Mouse (Mus musculus): ENCODE results near the gene Rsph6a. TPM values are rescaled to one million over a fixed set of nuclear protein-coding genes. Genes with fewer than 3 reads are reported as not detected.
A peak's percentile ranks its signal among the peaks of the same experiment; 100 is the strongest.
"Not testable (repeated sequence)": the region's sequence is repeated elsewhere in the genome, so short reads cannot be mapped to it uniquely, and the experiment has no call there.

The Rsph6a gene
- total RNA-seq, 2 experiments from 2014 or later, result 0.14 to 0.30 TPM

GRCm38 (mm10) chr7:19031641-19032040 is 22.8 kb upstream of the Rsph6a start:
- no peak for DNase-seq (ENCODE audit: low spot score in 2 of 2)
- intact Hi-C loops (cut with DNase I), result no loop called here

DNA sequence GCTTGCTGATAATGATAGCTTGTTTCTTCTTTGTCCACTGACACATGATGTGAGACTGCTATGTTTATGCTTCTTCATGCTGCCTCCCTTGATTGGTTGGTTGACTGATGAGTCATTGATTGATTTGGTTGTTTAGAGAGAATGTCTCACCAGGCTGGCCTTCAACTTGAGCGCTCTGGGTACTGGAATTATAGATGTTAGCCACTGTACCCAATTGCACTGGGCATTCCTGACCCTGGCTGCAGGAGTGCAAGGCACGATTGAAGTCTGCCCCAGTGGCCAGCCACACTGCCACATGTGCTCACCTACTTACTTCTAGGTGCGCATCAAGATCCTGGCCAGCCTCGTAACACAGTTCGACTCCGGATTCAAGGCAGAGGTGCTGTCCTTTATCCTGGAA is 9.9 kb upstream of the Rsph6a start:
- intact Hi-C loops (cut with DNase I), result no loop called here
- DNase-seq (ENCODE audit: low spot score in 2 of 2), result no peak

DNA sequence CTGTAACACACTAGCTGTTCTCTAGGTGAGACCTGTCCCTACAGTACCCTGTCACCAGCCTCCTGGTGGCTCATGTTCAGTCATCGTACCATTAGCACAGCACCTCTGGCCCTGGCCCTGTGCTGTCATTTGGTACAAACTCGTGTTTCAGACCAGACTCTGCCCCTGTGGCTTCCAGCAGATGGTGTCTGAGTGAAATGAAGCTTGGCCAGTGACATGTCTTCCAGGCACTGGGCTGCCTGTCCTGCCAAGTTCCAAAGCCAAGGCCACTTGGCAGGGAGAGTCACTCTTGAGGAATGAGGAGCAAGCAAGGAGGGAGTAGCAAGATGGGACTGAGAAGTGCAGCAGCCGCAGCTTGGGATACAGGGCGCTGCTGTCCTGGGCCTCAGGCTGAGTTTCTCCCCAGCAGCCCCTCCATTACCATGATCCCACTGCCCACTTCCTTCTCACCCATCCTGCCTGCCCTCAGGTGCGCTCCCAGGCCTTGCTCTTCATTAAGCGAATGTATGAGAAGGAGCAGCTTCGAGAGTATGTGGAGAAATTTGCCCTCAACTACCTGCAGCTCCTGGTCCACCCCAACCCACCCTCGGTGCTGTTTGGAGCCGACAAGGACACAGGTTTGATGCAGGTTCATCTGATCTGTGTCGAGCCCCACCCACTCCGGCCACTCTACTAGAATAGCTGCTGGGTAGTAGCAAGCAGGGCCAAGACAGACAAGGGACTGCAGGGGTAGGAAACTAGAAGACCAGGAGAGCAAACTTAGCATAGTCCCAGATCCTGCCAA is 8.0 kb upstream of the Rsph6a start:
- intact Hi-C loops (cut with DNase I), result no loop called here
- DNase-seq (ENCODE audit: low spot score in 2 of 2), result no peak

DNA sequence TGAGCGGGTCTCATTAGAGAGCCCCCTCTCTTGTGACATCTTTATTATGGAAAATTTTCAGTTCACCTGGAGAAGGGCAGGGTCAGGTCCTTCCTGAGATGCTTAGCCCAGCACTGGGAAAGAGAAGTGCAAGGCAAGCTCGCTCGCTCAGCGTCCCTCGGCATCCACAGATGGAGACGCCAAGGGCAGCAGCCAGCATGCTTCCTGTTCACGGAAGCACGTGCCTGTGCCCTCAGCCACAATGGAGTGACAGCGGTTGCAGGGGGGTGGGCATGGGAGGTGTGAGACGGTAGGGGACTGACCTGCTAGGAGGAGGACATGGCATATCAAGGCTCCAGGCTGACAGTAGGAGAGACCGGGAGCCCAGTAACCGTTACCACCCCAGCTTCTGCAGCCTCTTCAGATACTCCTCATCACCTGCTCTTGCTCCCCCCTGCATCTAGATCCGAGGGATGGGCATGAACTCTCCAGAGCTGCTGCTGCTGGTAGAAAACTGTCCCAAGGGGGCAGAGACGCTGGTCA is 6.4 kb upstream of the Rsph6a start:
- DNase-seq (ENCODE audit: low spot score in 2 of 2), result no peak
- intact Hi-C loops (cut with DNase I), result no loop called here

DNA sequence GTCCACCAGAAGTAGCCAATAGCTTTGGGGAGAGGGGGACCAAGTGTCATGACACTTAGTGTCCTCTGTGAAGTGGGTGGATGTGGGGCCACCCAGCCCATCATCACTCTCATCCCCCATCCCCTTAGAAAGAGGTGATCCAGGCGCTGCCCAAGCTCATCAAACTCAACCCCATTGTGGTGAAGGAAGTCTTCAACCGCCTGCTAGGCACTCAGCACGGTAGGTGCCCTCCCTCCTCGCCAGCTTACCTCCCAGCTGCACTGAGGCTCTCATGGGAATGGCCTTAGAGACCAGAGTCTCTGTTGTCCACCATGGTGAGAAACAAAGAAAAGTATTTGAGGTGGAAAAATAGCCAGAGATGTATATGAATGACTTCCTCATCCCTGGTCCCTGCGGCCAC is 5.2 kb upstream of the Rsph6a start:
- intact Hi-C loops (cut with DNase I), result no loop called here
- no peak for DNase-seq (ENCODE audit: low spot score in 2 of 2)

DNA sequence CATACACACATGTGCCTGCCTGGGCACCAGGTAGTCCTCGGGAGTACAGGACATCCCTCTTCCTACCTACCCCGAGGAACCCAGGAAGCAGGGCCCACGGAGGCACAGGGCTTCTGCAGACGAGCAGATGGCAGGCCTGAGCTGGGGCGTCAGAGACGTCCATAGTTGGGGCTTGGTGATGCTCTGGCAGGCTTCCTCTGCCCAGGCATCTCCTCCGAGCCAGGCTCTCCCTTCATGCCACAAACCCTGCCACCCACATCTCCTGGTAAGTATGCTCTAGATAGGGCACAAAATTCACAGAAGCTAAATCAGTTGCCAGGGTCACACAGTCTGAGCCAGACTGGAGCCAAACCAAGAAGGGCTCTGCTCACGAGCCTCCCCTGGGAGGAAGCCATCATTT is 4.3 kb upstream of the Rsph6a start:
- intact Hi-C loops (cut with DNase I), result no loop called here
- DNase-seq (ENCODE audit: low spot score in 2 of 2), result peak in 1 of 2 experiments; percentile 68

- no peak for DNase-seq (ENCODE audit: low spot score in 2 of 2)
- intact Hi-C loops (cut with DNase I), result no loop called here
Observed at GRCm38 (mm10) chr7:19051161-19051560, 3.3 kb upstream of the Rsph6a start.

- intact Hi-C loops (cut with DNase I), result no loop called here
- DNase-seq (ENCODE audit: low spot score in 2 of 2), result peak; percentile 64 to 84
Observed at GRCm38 (mm10) chr7:19052345-19053135, 1.9 kb upstream of the Rsph6a start.

DNA sequence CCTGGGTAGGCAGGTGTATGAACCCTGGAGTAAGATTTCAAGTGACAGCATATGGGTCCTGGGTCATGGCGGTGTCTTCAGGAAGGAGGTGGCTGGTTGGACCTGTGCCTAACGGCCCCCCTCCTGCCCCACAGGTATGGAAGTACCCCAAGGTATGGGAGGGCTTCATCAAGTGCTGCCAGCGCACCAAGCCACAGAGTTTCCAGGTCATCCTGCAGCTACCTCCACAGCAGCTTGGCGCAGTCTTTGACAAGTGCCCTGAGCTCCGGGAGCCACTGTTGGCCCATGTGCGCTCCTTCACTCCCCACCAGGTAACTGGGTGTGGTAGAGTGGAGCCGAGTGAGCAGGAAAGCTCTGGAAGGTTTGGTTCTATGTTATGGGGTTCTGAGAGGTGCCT is 1.4 kb upstream of the Rsph6a start:
- DNase-seq (ENCODE audit: low spot score in 2 of 2), result no peak
- intact Hi-C loops (cut with DNase I), result no loop called here

GRCm38 (mm10) chr7:19054777-19055076 is 237 bp downstream of the Rsph6a start:
- no peak for DNase-seq (ENCODE audit: low spot score in 2 of 2)
- intact Hi-C loops (cut with DNase I), result no loop called here

- intact Hi-C loops (cut with DNase I), result no loop called here
- DNase-seq (ENCODE audit: low spot score in 2 of 2), result no peak
Observed at GRCm38 (mm10) chr7:19055108-19055507, 618 bp downstream of the Rsph6a start.

DNA sequence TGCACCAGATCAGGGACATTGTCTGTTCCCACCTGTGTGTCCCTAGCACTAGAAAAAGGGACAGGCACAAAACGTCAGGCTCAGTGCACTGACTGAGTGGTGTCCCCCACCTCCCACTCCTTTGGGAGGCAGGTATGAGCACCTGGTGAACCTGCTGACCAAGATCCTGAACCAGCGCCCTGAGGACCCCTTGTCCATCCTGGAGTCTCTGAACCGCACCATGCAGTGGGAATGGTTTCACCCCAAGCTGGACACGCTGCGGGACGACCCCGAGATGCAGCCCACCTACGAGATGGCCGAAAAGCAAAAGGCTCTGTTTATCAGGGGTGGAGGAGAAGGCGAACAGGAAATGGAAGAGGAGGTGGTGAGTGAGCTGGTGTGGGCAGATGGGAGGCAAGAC is 2.9 kb downstream of the Rsph6a start:
- DNase-seq (ENCODE audit: low spot score in 2 of 2), result no peak
- intact Hi-C loops (cut with DNase I), result no loop called here

DNA sequence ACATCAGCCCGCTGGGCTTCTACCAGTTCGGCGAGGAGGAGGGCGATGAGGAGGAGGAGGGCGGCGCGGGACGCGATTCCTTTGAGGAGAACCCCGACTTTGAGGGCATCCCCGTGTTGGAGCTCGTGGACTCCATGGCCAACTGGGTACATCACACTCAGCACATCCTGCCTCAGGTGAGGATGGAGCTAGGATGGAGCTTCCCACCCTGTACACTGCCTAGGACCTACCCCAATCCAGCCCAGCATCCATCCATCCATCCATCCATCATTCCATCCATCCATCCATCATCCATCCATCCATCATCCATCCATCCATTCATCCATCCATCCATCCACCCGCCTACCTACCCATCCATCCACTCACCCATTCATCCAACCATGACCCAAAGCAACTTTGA is 11.4 kb downstream of the Rsph6a start:
- intact Hi-C loops (cut with DNase I), result no loop called here
- DNase-seq (ENCODE audit: low spot score in 2 of 2), result no peak

- no peak for DNase-seq (ENCODE audit: low spot score in 2 of 2)
Observed at GRCm38 (mm10) chr7:19067063-19067462, 12.6 kb downstream of the Rsph6a start.

GRCm38 (mm10) chr7:19067935-19068334 is 13.4 kb downstream of the Rsph6a start:
- intact Hi-C loops (cut with DNase I), result no loop called here
- DNase-seq (ENCODE audit: low spot score in 2 of 2), result no peak

More at GRCm38 (mm10) chr7:19067063-19067462, 12.6 kb downstream of the Rsph6a start:
- intact Hi-C loops (cut with DNase I), result no loop called here

DNA sequence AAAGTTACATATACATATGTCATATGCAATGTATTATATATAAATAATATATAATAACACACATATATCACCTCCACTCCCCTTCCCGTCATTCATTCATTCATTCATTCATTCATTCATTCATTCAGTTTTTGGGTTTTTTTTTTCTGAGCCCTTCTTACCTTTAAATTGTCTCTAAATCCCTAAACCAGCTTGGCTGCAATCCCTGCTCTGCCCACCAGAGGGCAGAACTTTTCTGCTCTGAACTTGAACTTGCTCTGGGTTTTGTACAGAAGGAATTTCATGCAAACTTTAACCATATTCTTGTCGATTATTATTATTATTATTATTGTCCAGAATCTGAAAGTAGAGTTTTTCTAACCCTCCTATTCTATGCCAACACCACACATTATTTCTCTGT is 14.2 kb downstream of the Rsph6a start:
- intact Hi-C loops (cut with DNase I), result loop anchor here (1.0 kb wide), 1 partner anchor 24 kb away; no protein-coding TSS in a partner anchor
- peak; percentile 64 to 70 for DNase-seq (ENCODE audit: low spot score in 2 of 2)

- no peak for DNase-seq (ENCODE audit: low spot score in 2 of 2)
- intact Hi-C loops (cut with DNase I), result loop anchor here (1.0 kb wide), 1 partner anchor 23 kb away; no protein-coding TSS in a partner anchor
Observed at GRCm38 (mm10) chr7:19069500-19069899, 15.0 kb downstream of the Rsph6a start.

- DNase-seq (ENCODE audit: low spot score in 2 of 2); intact Hi-C loops (cut with DNase I): not testable (repeated sequence)
Observed at GRCm38 (mm10) chr7:19071024-19071423, 16.5 kb downstream of the Rsph6a start.

DNA sequence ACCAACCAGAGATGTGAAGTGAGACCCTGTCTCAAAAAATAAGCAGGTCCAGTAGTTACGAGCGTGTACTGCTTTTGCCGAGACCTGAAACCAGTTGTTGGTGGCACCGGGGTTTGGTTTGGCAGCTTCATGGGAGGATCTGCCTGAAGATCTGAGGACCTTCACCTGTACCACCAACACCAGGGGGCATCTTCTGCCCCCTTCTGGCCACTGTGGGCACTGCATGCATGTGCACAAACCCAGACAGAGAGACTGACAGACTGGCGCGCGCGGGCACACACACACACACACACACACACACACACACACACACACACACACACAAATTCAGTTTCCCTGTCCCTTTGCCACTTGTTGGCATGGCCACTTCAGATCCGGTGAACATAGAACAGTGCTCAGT is 19.0 kb downstream of the Rsph6a start:
- intact Hi-C loops (cut with DNase I), result no loop called here
- DNase-seq (ENCODE audit: low spot score in 2 of 2), result no peak

GRCm38 (mm10) chr7:19074494-19074893 is 20.0 kb downstream of the Rsph6a start:
- intact Hi-C loops (cut with DNase I), result no loop called here
- DNase-seq (ENCODE audit: low spot score in 2 of 2), result no peak

DNA sequence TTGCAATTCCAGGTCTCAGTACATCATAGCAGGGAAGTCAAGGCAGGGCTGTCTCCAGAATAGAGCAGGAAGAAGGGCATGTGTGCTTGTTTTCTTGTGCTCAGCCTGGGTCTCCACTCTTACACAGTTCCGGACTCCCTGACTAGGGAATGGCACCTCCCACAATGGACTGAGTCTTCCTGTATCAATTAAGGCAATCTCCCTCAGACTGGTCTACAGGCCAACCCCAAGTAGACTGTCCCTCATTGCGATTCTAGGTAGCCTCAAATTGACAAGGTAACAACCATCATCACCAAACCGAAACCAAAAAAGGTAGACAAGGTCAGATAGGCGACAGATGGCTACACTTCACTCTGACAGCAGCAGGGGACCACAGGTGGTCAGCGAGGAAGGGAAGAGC is 20.7 kb downstream of the Rsph6a start:
- DNase-seq (ENCODE audit: low spot score in 2 of 2), result no peak
- intact Hi-C loops (cut with DNase I), result no loop called here
